Mouse (Mus musculus) spleen, postnatal 36 days (tissue): ENCODE measurements around the gene Olfr1253.

Source experiments
- DNase-seq, 2 experiments: peaks; one replicate each; pipeline ENCODE4 v3.0.0; 2022; ENCODE audit warnings: low spot score in 2 of 2, mixed read lengths in 1 of 2

Gene Olfr1253

GRCm38 (mm10) chr2:89756990-89757389 lies at the start of gene Olfr1253:
Gene Olfr1253, minus strand, starts transcription at chr2:89757090.
- no peak for DNase-seq

- DNase-seq: no peak
These were observed 42.7 kb upstream of the Olfr1253 start for GRCm38 (mm10) chr2:89799583-89799982.

DNA sequence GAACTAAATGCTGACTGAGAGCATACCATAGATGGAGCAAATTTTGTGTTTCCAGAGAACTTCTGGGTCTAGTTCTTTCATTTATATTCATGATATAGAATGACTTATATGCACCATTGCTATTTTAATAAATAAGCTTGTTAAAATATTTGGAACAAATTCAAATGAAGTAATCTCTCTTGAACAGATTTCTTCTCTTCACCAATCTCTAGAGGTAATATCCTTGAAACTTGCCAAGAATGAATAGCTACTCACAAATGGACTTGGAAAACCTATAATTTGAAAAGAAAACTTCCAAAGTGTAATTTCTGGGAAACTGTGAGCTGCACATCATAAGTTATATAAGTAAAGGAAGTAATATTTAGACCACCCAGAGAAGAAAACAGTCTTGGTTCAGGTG lies 36.6 kb upstream of the Olfr1253 start, which contains the start of gene Olfr1254:
Gene Olfr1254 (minus strand): TSS at position 101 of the 400 bp plus-strand sequence.
- DNase-seq: no peak

- DNase-seq: no peak
These were observed 32.0 kb downstream of the Olfr1253 start, which contains the start of gene Olfr1252 for GRCm38 (mm10) chr2:89724912-89725311. Gene Olfr1252, minus strand, starts transcription at chr2:89725012.
